Mouse (Mus musculus): ENCODE results near the gene Dnm2.
"Not testable (repeated sequence)": the region's sequence is repeated elsewhere in the genome, so short reads cannot be mapped to it uniquely, and the experiment has no call there.

Dnm2 gene

DNA sequence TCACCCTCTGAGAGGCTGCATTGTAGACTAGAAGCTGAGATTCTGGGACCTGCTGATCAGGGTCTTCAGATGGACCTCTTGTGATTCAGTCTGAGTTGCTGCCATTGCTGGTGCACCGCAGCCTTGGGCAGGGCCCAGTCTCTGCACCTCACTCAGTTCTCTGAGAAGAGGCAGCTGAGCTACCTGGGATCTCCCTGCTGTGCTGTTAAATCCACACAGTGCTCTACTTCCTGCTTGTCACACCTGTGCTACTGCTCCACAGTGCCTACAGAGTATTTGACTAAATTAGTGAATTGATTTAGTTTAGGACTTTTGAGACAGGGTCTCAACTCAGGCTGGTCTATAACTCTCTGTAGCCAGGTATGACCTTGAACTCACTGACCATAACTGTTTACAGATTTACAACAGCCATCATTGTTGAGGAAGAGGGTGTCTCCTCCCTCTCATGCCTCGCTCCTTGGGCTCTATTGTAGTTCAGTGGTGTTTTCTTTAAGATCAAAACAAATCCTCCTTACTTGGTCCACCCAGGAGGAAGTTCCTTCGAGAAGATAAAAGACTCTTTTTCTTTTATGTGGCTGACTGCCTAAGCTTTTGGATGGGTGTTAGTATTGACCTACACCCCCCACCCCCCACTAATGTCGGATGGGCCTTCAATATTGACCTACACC is 30.5 kb downstream of the Dnm2 start:
- DNase-seq (ENCODE audit: inconsistent age in 2 of 2, low spot score in 1 of 2): peak in 1 of 2 experiments; percentile 53

DNA sequence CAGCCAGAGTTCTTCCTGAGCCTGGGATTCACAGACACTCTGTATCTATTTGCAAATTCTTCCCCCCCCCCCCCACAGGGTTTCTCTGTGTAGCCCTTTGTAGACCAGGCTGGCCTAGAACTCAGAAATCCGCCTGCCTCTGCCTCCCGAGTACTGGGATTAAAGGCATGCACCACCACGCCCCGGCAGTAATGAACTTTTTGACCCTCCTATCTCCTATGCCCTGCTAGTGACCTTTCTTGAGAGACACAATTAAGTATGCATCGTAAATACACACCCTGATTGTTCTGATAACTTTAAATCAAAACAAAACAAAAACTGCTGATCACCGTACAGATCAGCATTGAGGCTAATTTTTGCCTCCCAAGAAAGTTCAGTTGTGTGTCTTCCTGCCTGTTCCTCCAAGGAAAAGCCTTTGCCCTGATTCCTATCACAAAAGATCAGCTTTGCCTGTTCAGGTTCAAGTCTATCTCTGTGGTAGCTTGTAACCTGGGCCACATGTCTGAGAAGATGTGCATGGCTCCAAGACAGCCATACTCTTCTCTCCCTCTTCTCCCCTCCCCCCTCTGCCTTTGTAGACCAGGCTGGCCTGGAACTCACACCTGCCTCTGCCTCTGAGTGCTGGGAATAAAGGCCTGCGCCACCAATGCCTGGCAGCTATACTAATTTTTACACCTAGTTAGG is 31.7 kb downstream of the Dnm2 start:
- DNase-seq (ENCODE audit: inconsistent age in 2 of 2, low spot score in 1 of 2): no peak

DNA sequence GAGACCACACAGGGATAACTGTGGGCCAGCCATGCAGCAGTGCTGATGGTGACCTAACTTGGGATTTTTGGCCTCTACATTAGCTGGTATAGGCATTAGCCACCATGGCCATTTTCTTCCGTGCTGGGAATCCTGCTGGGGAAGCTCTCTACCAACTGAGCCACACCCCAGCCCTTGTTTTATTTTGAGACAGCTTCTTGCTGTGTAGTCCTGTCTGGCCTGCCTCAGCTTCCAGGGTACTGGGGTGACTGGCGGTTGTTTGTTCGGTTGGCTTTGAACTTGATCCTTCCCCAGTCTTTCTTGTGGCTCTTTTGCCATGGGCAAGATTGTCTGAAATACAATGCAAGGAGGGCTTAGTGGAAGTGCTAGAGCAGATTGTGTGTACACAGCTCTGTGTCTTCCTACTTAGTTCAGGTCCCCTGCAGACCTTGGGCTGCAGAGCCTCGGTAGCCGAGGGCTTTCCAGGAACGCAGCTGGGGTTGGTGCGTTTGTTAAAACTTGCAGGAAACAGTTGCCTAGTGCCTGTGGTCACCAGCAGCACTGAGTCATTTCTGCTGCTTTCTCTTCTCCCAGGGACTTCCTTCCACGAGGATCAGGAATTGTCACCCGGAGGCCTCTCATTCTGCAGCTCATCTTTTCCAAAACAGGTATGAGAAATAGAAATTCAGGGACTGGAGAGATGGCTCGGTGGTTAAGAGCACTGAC is 32.4 kb downstream of the Dnm2 start:
- no peak for DNase-seq (ENCODE audit: inconsistent age in 2 of 2, low spot score in 1 of 2)

DNA sequence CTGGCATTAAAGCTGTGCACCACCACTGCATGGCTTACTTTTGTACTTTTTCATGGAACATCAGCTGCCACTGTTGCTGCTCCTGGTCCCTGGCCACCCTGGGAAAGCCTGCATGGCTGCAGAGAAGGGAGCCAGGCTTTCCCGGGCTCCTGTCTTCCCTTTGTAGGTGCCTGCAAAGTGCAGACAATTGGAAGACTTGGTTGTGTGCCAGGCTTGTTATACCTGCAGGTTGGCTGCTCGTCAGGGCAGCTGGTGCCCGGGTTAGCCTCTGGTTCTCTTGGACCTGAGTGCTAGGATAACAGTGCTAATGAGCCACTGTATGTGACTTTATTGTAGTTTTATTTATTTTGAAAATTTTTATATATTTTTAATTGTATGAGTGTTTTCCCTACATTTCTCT is 34.1 kb downstream of the Dnm2 start:
- no peak for DNase-seq (ENCODE audit: inconsistent age in 2 of 2, low spot score in 1 of 2)

DNA sequence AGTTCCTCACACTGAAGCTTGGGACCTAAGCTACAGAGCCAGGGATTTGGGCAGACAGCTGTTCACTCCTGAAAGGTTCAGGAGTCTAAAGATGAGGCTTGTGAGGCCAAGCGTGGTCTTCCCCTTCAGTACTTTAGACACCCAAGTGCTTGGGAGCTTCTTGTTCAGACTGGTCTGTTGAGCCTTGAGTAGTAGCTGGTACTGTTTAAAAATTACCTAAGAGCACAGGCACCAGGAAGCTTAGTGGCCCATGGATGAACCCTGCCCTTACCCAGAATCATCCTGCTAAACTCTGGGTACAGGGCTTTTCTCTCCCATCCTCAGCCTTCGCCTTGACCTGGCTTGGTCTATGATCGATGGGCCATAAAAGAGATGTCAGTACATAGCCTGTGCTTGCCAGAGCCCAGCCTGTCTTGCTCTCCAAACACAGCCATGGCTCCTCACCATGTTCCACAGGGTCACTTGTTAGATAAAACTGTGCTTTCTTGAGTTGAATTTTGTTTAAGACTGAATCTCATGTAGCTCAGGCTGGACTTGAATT is 35.8 kb downstream of the Dnm2 start:
- peak; percentile 61 to 82 for DNase-seq (ENCODE audit: inconsistent age in 2 of 2, low spot score in 1 of 2)

DNA sequence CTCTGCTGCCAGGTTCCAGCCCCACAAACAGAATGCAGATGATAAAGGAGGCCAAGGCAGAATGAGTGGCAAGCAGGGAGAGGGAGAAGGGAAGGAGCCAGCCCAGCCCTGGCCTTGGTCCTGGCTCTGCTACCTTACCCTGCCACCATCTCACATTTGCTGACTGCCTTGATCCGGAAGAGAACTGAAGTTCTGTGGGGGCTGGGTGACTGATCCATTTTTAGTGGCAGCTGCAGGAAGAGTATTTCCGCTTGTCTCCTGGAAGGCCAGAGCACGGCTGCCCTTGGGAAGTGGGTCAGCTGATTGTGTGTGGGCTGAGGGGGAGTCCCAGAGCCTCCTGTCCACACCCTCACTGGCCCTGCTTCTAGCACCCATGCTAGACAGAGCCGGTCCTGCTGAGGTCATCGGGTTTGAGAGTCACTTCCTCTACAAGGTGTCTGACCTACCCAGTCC is 38.5 kb downstream of the Dnm2 start:
- DNase-seq (ENCODE audit: inconsistent age in 2 of 2, low spot score in 1 of 2): peak; percentile 88 to 94

DNA sequence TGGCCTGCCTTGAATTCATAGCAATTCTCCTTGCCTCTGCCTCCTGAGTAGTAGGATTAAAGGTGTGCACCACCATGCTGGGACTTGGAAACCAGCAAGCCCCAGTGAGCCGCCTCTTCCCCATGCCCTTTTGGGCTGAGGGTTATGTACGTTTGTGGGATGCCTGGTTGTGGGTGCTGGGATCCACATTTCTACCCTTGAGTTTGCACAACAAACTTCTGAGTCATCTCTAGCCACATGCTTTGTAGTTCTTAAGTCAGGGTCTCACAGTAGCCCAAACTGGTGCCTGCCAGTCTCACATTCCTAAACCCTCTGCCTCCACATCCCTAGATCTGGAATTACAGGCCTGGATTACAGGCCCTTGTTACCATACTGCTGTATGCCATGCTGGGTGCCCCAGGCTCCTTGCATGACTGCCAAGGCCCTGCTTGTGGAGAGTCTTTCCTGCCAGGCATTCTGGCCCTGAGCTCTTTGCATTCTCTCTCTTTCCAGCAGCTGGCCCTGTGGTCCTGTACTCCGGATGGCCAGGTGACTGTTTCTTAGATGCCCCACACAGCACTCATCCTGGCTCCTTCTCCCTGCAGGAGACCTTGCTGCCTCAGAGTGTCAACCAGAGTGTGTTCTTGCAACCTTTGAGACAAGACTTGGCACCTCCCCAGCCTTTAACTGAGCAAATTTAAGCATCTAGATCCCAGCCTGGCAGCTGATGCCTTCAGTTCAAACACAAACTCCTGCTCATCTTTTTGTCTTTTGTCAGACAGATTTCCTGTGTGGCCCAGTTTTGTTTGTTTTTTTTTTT is 39.3 kb downstream of the Dnm2 start:
- peak; percentile 53 to 86 for DNase-seq (ENCODE audit: inconsistent age in 2 of 2, low spot score in 1 of 2)

DNA sequence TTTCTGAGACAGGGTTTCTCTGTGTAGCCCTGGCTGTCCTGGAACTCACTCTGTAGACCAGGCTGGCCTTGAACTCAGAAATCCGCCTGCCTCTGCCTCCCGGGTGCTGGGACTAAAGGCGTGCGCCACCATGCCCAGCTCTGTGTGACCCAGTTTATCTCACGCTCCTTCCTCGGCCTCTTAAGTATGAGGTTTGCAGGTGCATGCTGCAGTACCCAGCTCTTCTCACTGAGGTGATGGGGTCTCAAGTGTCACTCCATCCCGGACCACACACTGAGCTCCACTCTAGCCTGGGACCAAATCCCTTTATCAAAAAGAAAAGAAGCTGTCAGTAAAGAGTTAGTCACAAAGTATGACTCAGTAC is 39.8 kb downstream of the Dnm2 start:
- DNase-seq (ENCODE audit: inconsistent age in 2 of 2, low spot score in 1 of 2): peak in 1 of 2 experiments; percentile 65

DNA sequence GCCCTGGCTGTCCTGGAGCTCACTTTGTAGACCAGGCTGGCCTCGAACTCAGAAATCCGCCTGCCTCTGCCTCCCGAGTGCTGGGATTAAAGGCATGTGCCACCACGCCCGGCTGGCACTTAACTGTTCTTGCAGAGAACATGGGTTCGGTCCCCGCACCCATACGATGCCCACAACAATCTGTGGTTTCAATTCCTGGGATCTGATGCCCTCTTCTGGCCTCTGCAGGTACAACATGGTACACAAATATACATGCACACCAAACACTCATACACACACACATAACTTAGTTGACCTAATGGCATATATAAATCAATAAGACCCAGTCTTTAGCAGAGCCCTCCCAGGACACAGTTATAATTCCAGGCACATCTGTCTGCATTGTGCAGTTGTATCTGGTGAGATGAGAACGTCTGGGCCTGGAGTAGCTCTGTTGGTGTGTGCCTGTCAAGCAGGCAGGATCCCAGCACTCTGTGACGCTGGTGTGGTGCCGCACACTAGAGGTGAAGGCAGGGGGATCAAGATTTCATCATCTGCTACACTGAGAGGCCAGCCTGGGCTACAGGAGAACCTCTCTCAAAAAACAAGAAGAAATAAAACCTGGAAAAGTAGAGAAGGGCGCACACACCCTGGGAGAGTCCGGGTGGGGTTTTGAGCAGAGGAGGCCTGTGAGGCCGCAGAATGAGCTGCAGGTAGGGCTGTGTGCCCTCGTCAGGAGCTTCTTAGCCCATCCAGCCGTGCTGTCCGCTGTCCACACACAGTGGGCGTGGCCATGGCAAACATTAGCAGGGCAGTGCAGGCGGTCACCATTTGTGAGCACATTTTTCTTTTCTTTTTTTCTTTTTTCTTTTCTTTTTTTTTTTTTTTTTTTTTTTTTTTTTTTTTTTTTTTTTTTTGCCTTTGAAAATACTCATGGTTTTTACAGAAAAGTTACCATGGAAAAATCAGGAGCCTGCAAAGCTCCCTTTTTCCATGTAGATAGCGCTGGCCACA is 44.6 kb downstream of the Dnm2 start:
- peak; percentile 64 to 90 for DNase-seq (ENCODE audit: inconsistent age in 2 of 2, low spot score in 1 of 2)

DNA sequence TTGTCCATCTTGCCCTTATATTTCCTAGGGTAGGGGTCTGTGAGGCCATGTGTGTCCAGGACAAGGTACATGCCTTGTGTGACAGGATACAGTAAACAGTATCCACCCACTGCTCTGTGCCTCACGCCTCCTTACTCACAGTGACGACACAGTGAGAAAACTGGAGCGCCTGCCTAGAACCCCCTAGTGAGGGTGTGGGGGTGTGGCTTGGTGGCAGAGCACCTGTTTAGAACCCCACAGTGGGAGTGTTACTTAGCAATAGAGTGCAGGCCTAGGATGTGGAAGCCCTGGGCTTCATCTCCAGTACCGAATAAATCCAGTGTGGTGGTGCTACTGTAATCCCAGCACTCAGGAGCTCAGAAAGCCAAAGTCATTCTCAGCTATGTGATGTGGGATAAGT is 48.2 kb downstream of the Dnm2 start:
- no peak for DNase-seq (ENCODE audit: inconsistent age in 2 of 2, low spot score in 1 of 2)

DNA sequence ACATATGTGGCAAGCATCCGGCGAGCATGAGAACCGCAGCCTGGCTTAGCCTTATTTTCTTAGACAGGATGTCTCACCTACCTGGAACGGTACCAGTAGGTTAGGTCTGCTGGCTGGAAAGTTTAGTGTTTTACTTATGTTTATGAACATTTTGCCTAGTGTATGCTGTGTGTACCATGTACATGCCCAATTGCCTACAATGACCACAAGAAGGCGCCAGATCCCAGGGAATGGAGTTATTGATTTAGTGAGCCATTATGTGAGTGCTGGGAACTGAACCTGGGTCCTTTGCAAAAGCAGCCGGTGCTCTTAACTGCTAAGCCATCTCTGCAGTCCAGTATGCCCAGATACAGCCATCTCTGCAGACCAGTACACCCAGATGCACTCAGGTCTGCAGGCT is 53.0 kb downstream of the Dnm2 start:
- DNase-seq (ENCODE audit: inconsistent age in 2 of 2, low spot score in 1 of 2): no peak

DNA sequence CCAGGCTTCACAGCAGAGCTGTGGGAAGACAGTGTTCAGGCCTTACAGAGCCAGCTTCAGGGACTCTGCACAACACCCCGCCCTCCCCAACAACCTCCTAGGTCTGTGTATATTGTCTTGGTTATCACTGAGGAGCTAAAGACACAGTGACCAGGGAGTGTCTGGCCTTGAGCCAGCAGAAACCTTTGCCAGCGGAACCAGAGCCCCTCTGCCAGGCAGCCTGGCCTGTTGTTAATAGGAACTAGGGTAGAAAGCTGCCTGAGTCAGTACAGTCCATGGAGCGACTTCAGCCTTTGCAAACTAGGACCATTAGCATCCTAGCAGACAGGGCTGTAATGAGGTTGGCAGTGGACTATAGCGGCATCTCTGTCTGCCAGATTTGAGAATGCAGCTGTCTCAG is 59.4 kb downstream of the Dnm2 start:
- DNase-seq (ENCODE audit: inconsistent age in 2 of 2, low spot score in 1 of 2): no peak

DNA sequence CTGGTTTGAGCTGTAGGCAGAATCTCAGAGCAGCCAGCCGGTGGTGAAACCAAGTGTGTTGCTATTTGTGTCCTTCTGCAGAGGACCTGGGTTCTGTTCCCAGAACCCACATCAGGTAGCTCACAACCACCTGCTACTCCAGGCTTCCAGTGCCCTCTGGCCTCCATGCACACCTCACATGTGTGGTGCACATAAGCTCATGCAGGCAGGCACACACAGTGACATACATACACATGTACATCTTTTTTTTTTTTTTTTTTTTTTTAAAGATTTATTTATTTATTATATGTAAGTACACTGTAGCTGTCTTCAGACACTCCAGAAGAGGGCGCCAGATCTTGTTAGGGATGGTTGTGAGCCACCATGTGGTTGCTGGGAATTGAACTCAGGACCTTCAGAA is 63.5 kb downstream of the Dnm2 start:
- not testable (repeated sequence) for DNase-seq (ENCODE audit: inconsistent age in 2 of 2, low spot score in 1 of 2)

DNA sequence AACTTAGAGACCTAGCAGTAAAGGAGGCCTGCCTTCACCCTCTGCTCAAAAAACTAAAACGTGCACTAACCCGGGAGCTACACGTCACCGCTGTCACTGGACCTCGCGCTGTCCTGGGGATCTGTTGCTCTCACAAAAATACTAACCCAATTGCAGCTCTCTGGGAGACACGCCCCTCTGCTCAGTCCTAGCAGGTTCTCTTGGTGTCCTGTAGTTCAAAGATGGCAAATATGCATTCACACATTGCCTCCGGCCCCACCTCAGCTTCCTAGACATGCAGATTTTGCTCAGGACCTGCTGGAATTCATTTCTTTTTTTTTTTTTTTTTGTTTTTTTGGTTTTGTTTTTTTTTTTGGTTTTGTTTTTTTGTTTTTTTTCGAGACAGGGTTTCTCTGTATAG is 66.0 kb downstream of the Dnm2 start:
- DNase-seq (ENCODE audit: inconsistent age in 2 of 2, low spot score in 1 of 2): no peak

DNA sequence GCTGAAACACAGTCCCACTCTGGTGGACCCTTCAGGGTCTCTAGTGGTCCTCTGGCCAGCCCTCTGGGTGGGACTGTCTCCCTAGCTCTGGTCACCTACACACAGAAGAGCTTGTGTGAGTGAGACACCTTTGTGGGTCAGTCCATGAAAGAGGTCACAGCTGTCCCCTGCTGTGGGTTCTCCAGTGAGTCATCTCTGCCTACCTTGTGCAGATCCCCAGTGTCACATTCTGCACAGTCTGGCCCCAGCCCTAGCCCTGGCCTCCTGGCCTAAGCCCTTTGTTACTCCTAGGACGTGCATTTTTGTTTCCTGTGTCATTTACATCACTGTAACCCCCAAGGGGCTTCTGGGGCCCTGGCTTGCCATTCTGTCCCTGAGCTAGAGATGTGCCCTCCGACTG is 69.2 kb downstream of the Dnm2 start:
- DNase-seq (ENCODE audit: inconsistent age in 2 of 2, low spot score in 1 of 2): no peak

DNA sequence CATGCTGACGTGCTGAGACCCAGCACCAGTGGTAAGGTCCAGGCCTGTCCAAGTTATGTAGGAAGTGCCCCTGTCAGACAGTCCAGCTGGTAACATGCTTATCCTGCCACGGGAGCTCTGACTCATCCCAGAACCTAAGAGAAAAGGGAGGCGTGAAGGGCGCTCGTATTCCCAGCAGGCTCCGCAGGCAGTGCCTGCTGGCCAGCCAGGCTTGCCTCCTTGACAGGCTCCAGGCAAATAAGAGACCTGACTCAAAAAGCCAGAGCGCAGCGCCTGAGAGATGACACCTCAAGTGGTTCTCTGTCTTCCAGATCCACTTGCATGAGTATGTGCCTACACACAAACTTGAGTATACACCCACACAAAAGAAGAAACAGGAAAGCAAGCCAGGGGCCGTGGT is 70.0 kb downstream of the Dnm2 start:
- DNase-seq (ENCODE audit: inconsistent age in 2 of 2, low spot score in 1 of 2): peak in 1 of 2 experiments; percentile 52

DNA sequence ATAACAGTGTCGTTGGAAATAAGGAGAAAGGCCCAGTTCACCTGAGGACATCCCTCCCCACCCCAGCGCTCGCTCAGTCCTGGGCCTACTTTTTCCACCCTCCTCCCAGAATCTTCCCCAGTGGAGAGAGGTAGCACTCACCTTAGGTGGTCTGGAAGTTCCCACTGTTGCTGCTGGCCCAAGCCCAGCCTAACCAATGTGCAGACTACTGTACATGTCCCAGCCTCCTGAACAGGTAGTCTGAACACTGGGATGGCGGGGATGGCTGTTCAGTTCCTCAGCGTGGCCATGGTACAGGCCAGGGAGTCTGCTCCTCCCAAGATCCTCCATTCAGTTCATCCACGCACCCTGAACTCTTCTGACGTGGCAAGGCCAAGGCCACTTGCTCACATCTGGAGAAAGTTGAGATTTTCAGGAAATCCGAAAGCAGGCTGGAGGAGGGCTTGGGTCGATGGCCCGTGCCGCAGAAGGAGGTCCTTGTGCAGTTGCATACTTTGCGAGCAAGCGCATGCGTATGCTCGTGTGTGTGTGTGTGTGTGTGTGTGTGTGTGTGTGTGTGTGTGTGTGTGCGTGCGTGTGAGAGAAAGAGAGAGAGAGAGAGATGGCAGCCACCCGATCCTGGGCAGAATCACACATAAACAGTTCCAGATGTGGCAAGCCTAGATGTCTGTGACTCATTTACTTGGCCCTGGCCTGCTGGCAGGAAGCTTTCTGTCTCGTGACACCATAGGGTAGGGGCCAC is 71.8 kb downstream of the Dnm2 start:
- peak; percentile 35 to 77 for DNase-seq (ENCODE audit: inconsistent age in 2 of 2, low spot score in 1 of 2)

DNA sequence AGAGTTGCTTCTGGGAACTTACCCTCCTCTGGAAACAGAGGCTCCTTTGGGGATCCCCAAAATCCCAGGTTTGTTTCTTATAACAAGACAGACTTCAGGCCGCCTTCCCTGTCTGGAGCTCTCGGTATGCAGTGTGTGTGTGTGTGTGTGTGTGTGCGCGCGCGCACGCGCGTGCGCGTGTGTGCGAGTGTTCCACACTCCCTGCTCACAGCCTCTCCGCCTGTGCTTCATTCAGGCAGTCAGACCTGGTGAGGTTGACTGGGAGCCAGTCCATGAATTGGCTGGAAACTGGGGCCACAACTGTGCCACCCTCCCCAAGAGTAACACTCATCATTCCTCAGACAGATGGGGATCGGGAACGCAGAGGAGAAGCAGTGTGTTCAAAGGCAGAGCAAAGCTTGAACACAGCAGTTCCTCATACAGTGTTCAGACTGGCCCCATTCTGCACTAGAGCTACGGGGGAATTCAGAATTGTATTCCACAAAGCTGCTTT is 72.4 kb downstream of the Dnm2 start:
- DNase-seq (ENCODE audit: inconsistent age in 2 of 2, low spot score in 1 of 2): no peak

DNA sequence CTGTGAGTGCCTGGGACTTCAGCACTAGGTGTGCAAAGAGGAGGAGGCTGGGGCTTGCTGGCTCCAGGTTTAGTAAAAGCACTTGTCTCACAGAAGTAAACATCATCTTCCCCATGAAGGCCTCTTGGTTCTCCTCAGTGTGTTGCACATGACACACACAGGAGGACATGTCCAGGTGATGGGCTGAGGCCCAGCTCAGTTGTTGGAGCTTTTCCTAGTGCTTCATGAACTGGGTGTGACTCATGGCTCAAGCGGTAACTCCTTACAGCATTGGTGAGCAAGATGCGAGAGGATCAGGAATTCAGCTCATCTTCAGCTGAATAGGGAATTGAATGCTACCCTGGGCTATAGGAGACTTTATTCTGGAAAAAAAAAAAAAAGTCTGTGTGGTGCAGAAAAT is 73.0 kb downstream of the Dnm2 start:
- no peak for DNase-seq (ENCODE audit: inconsistent age in 2 of 2, low spot score in 1 of 2)
